Mouse (Mus musculus): Measurements from ENCODE around the gene Gramd4. TPM values are rescaled to one million over a fixed set of nuclear protein-coding genes. Genes with fewer than 3 reads are reported as not detected.

Gene Gramd4
- polyA plus RNA-seq, 1 experiment from 2014 or later = 56.8 TPM

DNA sequence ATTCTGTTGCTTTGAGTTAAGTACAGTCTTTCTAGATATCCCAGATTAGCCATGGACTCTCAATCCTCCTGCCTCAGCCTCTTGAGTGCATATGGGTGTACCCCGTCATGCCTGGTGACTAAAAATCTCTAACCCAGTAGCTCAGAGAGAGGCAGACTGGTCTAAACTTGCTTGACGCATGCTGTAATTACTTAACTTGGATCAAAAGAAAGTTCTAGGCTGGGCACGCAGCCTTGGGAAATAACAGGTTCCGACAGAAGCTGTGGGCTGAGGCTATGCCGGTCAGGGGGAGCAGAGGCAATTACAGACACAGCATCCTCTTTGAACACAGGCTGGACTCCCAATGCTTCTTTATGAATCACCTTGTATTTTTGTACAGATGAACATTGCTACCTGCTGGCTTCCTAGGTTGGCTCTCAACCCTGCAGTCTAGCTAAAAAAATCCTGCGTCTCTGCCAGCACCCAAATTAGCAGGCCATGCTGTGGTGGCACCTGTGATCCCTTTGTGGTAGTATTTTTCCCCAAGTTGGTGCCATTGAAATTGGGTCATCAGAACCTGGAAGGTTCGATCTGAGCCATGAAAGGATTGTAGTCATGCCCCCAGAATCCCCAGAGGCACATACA lies 109.6 kb downstream of the Gramd4 start:
- 93% methylated on average over 7 of the region's 7 CpGs for WGBS

GRCm38 (mm10) chr15:86167787-86168504 lies 110.5 kb downstream of the Gramd4 start:
- no peaks in the 10 kb centered on the region for H3K36me3 ChIP-seq (ENCODE audit: control insufficient read depth, insufficient read depth)
- no peaks in the 10 kb centered on the region for H3K27me3 ChIP-seq (replicated peaks; ENCODE audit: control insufficient read depth, insufficient read depth, low read length)
- 80% methylated on average over 10 of the region's 10 CpGs for WGBS
- no peaks in the 10 kb centered on the region for H3K9me3 ChIP-seq (ENCODE audit: control insufficient read depth, low read length)
- no peak overlapping the region for H3K4me3 ChIP-seq (replicated peaks; ENCODE audit: low read length)
- H3K9ac ChIP-seq (replicated peaks; ENCODE audit: low read depth, low read length) = no peak overlapping the region
- no peak for ATAC-seq
- H3K4me1 ChIP-seq (replicated peaks; ENCODE audit: control insufficient read depth, insufficient read depth, low read length) = peaks cover 11% of the 10 kb centered on the region
- no peak overlapping the region for H3K27ac ChIP-seq (ENCODE audit: low read length)
- no peak overlapping the region for H3K4me2 ChIP-seq (ENCODE audit: low read length)

More for the DNA sequence above, 109.6 kb downstream of the Gramd4 start:
- Histone ChIP-seq H3K9me3 (ENCODE audit: control insufficient read depth, low read length) (no peaks in the 10 kb centered on the region), H3K27me3 (replicated peaks; ENCODE audit: control insufficient read depth, insufficient read depth, low read length) (no peaks in the 10 kb centered on the region), H3K9ac (replicated peaks; ENCODE audit: low read depth, low read length) (no peak overlapping the region), H3K4me2 (ENCODE audit: low read length) (no peak overlapping the region), H3K4me3 (replicated peaks; ENCODE audit: low read length) (no peak overlapping the region), H3K36me3 (ENCODE audit: control insufficient read depth, insufficient read depth) (no peaks in the 10 kb centered on the region), H3K27ac (ENCODE audit: low read length) (no peak overlapping the region), H3K4me1 (replicated peaks; ENCODE audit: control insufficient read depth, insufficient read depth, low read length) (peaks cover 11% of the 10 kb centered on the region)
- no peak for ATAC-seq

DNA sequence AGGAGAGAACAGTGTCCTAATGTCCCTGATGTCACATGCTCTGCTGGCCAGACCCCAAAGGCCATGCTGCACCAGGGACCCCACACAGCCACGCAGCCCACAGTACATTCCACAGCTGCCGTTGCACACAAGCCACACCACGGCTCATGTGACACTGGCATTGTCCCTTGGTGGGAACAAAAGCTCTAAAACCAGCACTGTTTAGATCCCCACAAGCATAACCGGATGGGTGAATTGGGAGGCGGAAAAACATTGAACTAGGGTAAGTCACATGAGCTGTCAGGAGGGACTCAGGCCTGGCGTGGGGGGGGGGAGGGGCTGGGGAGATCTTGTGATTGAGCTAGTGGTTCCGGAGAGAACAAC lies 111.0 kb downstream of the Gramd4 start:
- Histone ChIP-seq H3K4me3 (replicated peaks; ENCODE audit: low read length) (no peak overlapping the region), H3K9me3 (ENCODE audit: control insufficient read depth, low read length) (no peaks in the 10 kb centered on the region), H3K4me1 (replicated peaks; ENCODE audit: control insufficient read depth, insufficient read depth, low read length) (peaks cover 16% of the 10 kb centered on the region), H3K27ac (ENCODE audit: low read length) (no peak overlapping the region), H3K9ac (replicated peaks; ENCODE audit: low read depth, low read length) (no peak overlapping the region), H3K27me3 (replicated peaks; ENCODE audit: control insufficient read depth, insufficient read depth, low read length) (no peaks in the 10 kb centered on the region), H3K4me2 (ENCODE audit: low read length) (no peak overlapping the region), H3K36me3 (ENCODE audit: control insufficient read depth, insufficient read depth) (no peaks in the 10 kb centered on the region)
- ATAC-seq = no peak
- 28% methylated on average over 7 of the region's 7 CpGs for WGBS

DNA sequence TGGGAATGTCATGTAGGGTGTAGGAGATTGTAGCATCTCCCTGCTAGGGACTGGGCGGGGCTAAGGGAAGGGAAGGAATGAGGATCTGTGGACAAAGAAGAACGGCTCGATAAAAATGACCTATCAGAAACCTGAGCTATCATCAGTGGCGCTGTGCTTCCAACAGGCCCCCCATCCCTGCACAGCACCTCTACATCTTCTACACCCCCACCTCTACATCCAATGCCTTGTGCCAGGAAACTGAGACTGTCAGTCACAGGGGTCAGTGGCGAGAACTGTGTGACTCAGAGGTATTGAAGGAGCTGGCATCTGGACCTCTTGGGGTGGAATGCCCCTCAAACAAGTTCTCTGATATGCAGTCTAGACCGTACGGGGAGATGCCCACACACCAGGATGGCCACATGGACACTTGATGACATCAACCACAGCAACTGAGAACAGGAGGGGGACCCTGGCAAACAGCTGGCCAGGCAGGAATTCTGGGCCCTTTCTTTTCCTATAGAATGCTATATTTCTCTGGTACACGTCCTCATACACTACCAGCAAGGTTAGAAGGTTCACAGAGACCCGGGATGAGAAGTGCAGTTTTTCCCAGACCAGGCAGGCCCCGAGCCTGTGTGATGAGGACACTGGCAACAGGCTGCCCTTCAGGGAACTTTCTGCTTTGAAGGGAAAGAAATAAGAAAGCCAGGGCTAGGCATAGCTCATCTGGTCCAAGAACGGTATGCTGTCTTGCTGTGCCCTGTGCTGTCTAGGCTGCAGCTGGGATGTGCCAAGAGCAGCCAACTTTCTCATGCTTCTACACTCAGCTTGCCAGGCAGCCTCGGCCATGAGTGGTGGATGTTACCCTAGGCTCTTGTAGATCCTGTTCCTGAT lies 111.7 kb downstream of the Gramd4 start:
- 81% methylated on average over 12 of the region's 12 CpGs for WGBS

GRCm38 (mm10) chr15:86169817-86170110 lies 112.3 kb downstream of the Gramd4 start:
- no peak overlapping the region for H3K9ac ChIP-seq (replicated peaks; ENCODE audit: low read depth, low read length)
- no peaks in the 10 kb centered on the region for H3K27me3 ChIP-seq (replicated peaks; ENCODE audit: control insufficient read depth, insufficient read depth, low read length)
- no peak for ATAC-seq
- H3K27ac ChIP-seq (ENCODE audit: low read length) = no peak overlapping the region
- H3K4me2 ChIP-seq (ENCODE audit: low read length) = no peak overlapping the region
- peaks cover 14% of the 10 kb centered on the region for H3K4me1 ChIP-seq (replicated peaks; ENCODE audit: control insufficient read depth, insufficient read depth, low read length)
- no peaks in the 10 kb centered on the region for H3K36me3 ChIP-seq (ENCODE audit: control insufficient read depth, insufficient read depth)
- 81% methylated on average over 4 of the region's 4 CpGs for WGBS
- no peaks in the 10 kb centered on the region for H3K9me3 ChIP-seq (ENCODE audit: control insufficient read depth, low read length)
- no peak overlapping the region for H3K4me3 ChIP-seq (replicated peaks; ENCODE audit: low read length)

More for the DNA sequence above, 111.7 kb downstream of the Gramd4 start:
- Histone ChIP-seq H3K4me3 (replicated peaks; ENCODE audit: low read length) (no peak overlapping the region), H3K4me1 (replicated peaks; ENCODE audit: control insufficient read depth, insufficient read depth, low read length) (peaks cover 17% of the 10 kb centered on the region), H3K36me3 (ENCODE audit: control insufficient read depth, insufficient read depth) (no peaks in the 10 kb centered on the region), H3K27ac (ENCODE audit: low read length) (no peak overlapping the region), H3K27me3 (replicated peaks; ENCODE audit: control insufficient read depth, insufficient read depth, low read length) (no peaks in the 10 kb centered on the region), H3K9ac (replicated peaks; ENCODE audit: low read depth, low read length) (no peak overlapping the region), H3K4me2 (ENCODE audit: low read length) (no peak overlapping the region), H3K9me3 (ENCODE audit: control insufficient read depth, low read length) (no peaks in the 10 kb centered on the region)
- ATAC-seq = no peak

GRCm38 (mm10) chr15:86171316-86171715 lies 113.8 kb downstream of the Gramd4 start:
- ATAC-seq = no peak
- Histone ChIP-seq H3K9me3 (ENCODE audit: control insufficient read depth, low read length) (no peaks in the 10 kb centered on the region), H3K9ac (replicated peaks; ENCODE audit: low read depth, low read length) (no peak overlapping the region)

GRCm38 (mm10) chr15:86172124-86172523 lies 114.6 kb downstream of the Gramd4 start:
- Histone ChIP-seq H3K4me2 (ENCODE audit: low read length) (no peak overlapping the region), H3K27me3 (replicated peaks; ENCODE audit: control insufficient read depth, insufficient read depth, low read length) (no peaks in the 10 kb centered on the region), H3K4me3 (replicated peaks; ENCODE audit: low read length) (no peak overlapping the region), H3K27ac (ENCODE audit: low read length) (no peak overlapping the region), H3K4me1 (replicated peaks; ENCODE audit: control insufficient read depth, insufficient read depth, low read length) (peaks cover 14% of the 10 kb centered on the region), H3K9ac (replicated peaks; ENCODE audit: low read depth, low read length) (no peak overlapping the region), H3K9me3 (ENCODE audit: control insufficient read depth, low read length) (no peaks in the 10 kb centered on the region), H3K36me3 (ENCODE audit: control insufficient read depth, insufficient read depth) (no peaks in the 10 kb centered on the region)
- WGBS = 64% methylated on average over 3 of the region's 3 CpGs
- ATAC-seq = no peak

More at GRCm38 (mm10) chr15:86171316-86171715, 113.8 kb downstream of the Gramd4 start:
- H3K36me3 ChIP-seq (ENCODE audit: control insufficient read depth, insufficient read depth) = no peaks in the 10 kb centered on the region
- H3K4me1 ChIP-seq (replicated peaks; ENCODE audit: control insufficient read depth, insufficient read depth, low read length) = peaks cover 14% of the 10 kb centered on the region
- H3K27me3 ChIP-seq (replicated peaks; ENCODE audit: control insufficient read depth, insufficient read depth, low read length) = no peaks in the 10 kb centered on the region
- H3K27ac ChIP-seq (ENCODE audit: low read length) = no peak overlapping the region
- H3K4me2 ChIP-seq (ENCODE audit: low read length) = no peak overlapping the region
- WGBS = 79% methylated on average over 12 of the region's 12 CpGs
- no peak overlapping the region for H3K4me3 ChIP-seq (replicated peaks; ENCODE audit: low read length)

GRCm38 (mm10) chr15:86172526-86172925 lies 115.0 kb downstream of the Gramd4 start:
- Histone ChIP-seq H3K4me2 (ENCODE audit: low read length) (no peak overlapping the region), H3K4me3 (replicated peaks; ENCODE audit: low read length) (no peak overlapping the region), H3K27me3 (replicated peaks; ENCODE audit: control insufficient read depth, insufficient read depth, low read length) (no peaks in the 10 kb centered on the region), H3K9ac (replicated peaks; ENCODE audit: low read depth, low read length) (no peak overlapping the region), H3K9me3 (ENCODE audit: control insufficient read depth, low read length) (no peaks in the 10 kb centered on the region), H3K36me3 (ENCODE audit: control insufficient read depth, insufficient read depth) (no peaks in the 10 kb centered on the region), H3K27ac (ENCODE audit: low read length) (no peak overlapping the region), H3K4me1 (replicated peaks; ENCODE audit: control insufficient read depth, insufficient read depth, low read length) (peaks cover 14% of the 10 kb centered on the region)
- WGBS = 81% methylated on average over 6 of the region's 6 CpGs
- no peak for ATAC-seq
